Mouse (Mus musculus) kidney, postnatal 10 days (tissue): ENCODE results near the gene Tlr7.

ENCODE experiments used
- DNase-seq: peaks from one replicate; pipeline ENCODE4 v3.0.0; 2021; ENCODE audit warnings: mixed read lengths

Tlr7 gene

DNA sequence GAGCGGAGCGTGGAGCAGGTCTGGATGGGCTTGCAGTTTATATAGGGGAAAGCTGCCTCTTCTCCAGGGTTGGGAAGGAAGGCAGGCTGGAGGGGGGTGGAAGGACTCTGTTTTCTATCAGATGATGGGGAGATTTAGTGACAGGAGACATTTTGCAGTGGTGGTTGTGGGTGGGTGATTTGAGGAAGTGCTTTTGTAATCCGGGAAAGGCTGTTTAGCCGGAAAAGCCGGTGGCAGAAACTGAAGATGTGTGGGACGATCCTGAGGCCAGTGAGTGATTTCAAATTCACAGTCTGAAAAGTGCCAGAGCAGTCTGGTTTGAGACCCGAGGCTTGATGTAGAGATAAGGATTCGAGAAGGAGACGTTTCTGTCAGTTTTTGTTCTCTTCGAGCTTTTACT lies 53.8 kb downstream of the Tlr7 start:
- DNase-seq = no peak

DNA sequence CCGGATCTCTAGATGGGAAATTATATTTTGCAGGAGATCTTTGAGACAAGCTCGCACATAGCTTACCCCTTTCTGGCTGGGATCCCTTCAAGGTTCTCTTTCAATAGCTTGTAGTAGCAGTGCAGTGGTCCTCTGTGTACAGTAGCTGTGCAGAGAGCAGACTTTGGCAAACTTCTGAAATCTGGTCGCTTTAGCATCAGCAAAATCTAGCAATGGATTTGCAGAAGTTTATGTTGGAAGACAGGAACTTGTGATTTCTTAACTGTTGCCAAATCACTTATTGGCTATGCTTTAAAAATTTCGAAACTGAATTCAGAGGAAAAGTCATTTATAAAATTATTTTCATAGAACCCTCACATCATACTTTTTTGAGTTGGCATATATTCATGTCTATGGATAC lies 66.3 kb downstream of the Tlr7 start, which contains the start of gene Tlr8:
Tlr8 (minus strand) TSS at position 244 of the 400 bp plus-strand sequence.
- DNase-seq = no peak

DNA sequence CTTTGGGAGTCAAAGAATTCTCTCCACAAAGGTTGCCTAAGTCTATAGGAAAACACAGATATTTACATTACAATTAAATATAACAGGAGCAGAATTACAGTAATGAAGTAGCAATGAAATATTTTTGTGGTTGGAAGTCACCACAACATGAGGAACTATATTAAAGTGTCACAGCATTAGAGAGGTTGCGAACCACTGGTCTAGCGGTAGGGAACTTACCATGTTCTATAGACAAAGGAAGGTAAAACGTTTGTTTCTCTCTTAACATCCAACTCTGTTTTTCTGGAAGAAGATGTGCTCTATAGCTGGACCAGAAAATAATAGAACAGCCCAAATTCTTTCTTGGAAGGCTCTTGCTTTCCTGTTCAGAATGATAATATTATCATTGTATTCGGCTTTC lies 66.8 kb downstream of the Tlr7 start:
- no peak for DNase-seq
